Mouse (Mus musculus) kidney, adult 9 months (tissue): ENCODE measurements at regions not wholly inside any gene's neighbourhood (a gene's known extent, or its start where the extent isn't known, plus 50 kb on each side); places are given as distances from the start of the nearest gene placed in this dataset.

Experiments used
- DNase-seq: peaks from one replicate; pipeline ENCODE4 v3.0.0; 2022

DNA sequence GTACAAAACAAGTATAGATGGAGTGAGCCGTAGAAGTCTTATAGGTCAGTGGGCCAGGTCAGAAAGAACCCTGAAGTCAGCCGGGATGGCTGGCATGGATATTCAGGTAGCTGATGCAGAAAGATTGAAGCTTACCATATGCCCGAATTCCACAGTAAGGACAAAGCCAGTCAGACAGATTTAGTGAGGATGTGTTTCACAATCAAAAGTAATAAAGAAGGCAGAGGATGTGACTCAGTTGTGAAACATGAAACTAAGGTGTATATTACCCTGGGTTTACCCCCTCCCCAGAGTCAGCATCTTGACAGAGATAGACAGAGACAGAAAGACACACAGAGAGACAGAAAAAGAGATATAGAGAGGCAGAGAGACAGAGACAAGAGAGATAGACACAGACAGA is 109.3 kb upstream of the Sgcd start:
- DNase-seq: no peak

DNA sequence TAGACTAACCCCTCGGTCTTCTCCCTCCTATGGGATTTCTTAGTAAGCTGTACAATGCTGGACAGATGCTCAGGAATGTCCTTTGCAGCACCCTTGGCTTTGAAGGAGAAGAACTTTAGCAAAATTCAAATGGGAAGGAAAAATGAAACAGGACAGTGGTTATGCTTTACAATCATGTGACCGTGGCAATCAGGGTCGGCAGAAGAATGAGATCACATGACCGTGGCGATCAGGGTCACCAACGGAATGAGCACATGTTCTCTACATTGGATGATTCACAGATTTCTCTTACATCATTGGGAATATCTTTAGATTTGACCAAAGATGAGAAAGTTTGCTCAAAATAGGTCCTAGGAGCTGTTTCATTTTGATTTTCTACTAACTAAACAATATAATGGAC is 108.7 kb upstream of the Sgcd start:
- DNase-seq: no peak

DNA sequence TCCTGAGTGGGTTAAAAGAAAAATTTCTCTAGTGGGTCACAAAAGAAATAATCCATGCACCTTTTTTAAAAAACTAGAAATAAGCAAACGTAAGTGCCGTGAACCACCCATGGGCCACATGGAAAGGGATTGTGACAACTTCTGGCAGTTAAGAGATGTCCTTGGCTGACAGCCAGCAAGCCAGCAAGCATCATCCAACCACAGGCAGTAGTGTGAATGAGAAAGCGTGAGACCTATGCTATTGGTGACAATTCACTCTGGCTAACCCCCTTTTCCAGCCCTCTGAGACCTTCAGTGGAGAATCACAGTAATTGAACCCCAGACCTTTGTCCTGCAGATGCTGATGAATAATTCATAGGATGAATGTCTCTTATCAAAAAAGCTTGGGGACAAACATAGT is 78.3 kb upstream of the Sgcd start:
- no peak for DNase-seq

DNA sequence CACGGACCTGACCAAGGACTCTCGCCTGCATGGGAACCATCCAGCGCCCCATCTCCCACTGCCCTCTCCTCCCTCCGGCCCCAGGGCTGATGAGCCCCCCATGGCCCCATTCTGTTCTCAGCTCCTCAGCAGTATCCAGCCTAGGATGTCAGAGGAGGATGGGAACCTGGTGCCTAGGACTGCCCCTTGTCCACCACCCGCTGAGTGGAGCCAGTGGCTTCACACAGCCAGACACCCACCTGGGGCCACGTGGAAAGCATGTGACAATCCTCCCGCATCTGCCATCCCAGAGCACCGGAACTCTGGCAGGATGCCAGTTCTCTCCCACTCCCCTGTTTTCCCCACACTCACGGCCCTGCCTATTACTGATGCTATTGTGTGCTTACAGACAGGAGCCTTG is 75.0 kb upstream of the Sgcd start:
- no peak for DNase-seq

DNA sequence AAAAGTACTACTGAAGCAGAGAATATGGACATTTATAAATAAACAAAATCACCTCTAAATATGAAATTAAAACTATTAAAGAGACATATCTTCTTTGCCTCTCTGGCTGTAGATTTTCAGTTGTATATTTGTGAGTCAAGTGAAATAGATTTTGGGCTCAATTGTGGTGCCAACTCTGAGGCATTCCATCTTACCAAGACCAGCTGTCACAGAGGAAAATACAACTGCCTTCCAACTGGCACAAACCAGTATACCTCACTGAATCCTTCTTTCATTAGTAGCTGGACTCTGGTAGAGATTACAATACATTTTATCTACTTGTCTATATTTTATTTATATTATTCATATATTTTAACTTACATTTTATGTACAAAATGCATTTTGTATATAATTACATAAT is 72.7 kb upstream of the Sgcd start:
- DNase-seq: no peak

DNA sequence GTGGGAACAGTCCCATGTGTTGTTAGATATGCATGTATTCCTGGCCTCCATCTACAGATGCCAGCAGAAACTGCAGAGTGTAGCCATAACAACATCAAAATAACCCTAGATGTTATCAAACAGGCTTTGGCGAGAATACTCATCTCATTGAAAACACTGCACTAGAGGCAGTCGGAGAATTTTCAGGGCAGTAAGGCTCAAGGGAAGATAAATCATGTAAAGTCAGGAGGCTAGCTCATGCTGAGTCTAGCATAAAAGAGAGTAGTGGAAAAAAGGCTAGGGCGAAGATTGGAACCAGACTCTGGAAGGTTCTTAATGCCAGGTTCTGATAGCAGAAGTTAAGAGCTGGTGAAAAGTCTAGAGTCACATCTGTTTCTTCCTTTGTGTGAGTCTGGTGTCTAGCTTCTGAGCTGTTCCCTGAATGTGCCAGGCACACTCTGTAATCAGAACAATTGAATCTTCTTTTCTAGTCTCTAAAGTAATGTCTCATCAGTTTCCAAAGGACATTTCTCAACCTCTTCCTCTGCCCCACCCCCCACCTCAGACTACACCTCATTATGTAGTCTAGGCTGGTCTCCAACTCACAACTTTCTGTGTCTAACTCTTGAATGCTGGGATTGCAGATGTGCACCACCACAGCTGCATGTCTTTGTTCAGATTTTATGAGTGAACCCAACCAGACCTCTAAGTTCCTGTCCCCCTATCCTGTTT is 62.5 kb upstream of the Sgcd start:
- DNase-seq: no peak

DNA sequence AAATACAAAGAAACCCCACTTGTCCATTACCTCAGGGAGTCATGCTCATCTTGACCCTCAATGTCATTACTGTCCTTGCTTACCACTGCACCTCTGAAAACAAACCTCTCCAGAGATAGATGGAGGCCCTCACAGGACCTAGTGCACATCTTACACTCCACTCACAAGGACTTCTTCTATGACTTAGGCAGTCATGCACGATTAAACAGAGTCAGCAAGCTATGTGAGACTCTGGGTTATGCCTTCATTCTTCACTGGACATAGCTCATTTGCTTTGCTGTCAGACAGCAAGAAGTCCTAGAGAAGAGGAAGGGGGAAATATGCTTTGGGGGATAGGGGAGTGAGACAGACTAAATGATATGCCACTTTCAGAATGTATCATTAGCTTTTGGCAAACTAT is 59.5 kb upstream of the Sgcd start:
- DNase-seq: no peak
